Mouse (Mus musculus) liver, embryonic 14.5 days (tissue): ENCODE measurements around the gene 4930568D16Rik.

ENCODE experiments used
- CTCF ChIP-seq: IDR thresholded peaks from 2 replicates; pipeline ENCODE4 v1.5.1; 2016; ENCODE audit warnings: antibody characterized with exemption, low read depth, control low read depth
- EP300 ChIP-seq: IDR thresholded peaks from 2 replicates; pipeline ENCODE4 v1.6.1; 2016; ENCODE audit warnings: antibody characterized with exemption, low read depth

- TF ChIP-seq EP300 (no peak), CTCF (no peak)
Measured at GRCm38 (mm10) chr2:35342605-35343004, 24.9 kb downstream of the 4930568D16Rik start.
